Mouse (Mus musculus): ENCODE measurements around the gene Ptprs.
"Not testable (repeated sequence)": the region's sequence is repeated elsewhere in the genome, so short reads cannot be mapped to it uniquely, and the experiment has no call there.

Ptprs gene

GRCm38 (mm10) chr17:56476402-56476752 is at the start of gene Ptprs:
Gene Ptprs (minus strand): TSS chr17:56476483.
- in situ Hi-C loops (cut with MboI; ENCODE audit: unreplicated experiment in 2 of 2), result loop anchor here in 1 of 2 experiments (5.0 kb wide), 1 partner anchor 191 kb away; no protein-coding TSS in a partner anchor

DNA sequence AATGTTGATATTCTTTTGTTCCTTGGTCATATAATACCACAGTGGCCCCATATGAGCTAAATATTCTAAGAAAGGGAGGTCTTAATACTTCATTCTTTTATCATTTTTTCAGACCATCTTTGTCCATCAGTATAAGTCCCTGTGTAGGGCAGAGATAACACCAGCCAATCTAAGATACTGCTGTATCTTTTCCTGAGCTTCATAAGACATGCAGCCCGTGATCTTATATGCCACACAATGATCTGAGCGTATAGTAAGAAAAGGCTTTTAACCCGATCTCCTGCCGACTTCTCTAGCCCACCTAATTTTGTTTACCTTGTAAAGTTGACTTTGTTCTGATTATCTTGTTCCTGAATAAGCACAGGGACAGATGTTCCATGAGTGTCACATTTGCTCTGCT is 48.7 kb upstream of the Ptprs start:
- in situ Hi-C loops (cut with MboI; ENCODE audit: unreplicated experiment in 2 of 2), result no loop called here

DNA sequence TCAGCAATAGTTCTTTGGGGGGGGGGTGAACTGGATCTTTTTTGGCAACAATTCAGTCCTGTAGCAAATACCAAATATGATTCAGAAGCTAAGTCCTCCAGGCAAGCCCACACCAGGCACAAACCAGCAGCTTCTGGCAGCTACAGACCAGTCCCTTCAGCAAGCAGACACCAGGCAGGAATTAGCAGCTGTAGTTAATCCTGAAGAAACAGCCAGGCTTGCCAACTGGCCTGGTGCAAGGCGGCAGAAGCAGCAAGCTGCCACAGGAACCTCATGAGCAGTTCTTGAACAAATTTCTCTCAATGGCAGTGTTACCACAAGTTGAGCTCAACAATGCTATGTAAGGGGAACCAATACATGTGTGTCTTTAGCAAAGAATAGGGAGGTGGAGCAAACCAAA is 46.5 kb upstream of the Ptprs start:
- in situ Hi-C loops (cut with MboI; ENCODE audit: unreplicated experiment in 2 of 2), result no loop called here

DNA sequence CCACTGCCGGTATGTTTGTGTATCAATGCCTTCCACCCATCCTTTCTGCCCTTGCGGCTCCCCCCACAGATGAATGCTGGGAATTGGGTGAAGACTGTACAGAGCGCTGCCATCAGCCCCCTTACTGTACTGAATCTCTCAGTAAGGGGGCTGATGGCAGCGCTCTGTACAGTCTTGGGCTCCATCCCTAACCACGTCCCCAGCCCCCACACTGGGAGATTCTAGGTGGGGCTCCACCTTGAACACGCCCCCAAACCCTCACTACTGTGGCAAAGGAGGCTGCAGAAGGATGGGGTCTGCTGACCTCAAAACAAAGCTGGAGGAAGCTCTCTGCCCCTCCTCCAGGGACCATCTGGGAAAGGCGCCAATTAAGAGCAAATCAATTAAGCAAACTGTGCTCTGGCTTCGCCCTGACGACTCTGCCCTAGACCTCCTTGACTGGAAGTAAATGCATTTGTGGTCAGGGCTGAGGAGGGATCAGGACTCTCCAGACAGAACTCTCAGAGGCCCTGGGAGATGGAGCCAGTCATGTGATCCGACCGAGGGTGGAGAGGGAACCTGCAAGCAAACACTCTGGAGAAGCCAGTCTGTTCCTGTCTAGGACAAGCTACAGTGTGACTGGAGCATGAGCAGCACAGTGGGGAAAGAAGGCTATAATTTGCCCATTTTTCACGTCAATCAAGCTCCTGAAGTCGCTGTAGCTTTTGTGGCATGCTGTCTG is 39.6 kb upstream of the Ptprs start:
- in situ Hi-C loops (cut with MboI; ENCODE audit: unreplicated experiment in 2 of 2), result no loop called here

- in situ Hi-C loops (cut with MboI; ENCODE audit: unreplicated experiment in 2 of 2), result no loop called here
Measured at GRCm38 (mm10) chr17:56514916-56515315, 38.6 kb upstream of the Ptprs start.

DNA sequence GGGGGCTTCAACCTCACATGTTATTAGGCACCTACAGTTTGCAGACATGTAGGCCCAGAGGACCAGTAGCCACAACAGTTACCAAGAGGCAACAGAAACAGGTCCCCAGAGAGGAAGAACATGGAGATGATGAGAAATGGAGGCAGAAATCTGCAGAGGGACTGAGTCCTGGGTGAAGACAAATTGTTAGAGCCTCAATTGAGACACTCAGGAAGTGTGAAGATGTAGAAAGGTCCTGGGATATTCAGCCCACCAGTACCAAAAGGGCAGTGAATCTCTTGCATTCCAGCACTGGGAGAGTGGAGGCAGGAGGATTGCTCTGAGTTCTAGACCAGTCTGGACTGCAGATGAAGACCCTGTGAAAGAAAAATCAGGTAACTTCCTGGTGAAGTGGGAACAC is 38.0 kb upstream of the Ptprs start:
- in situ Hi-C loops (cut with MboI; ENCODE audit: unreplicated experiment in 2 of 2), result no loop called here

- in situ Hi-C loops (cut with MboI; ENCODE audit: unreplicated experiment in 2 of 2), result no loop called here
Measured at GRCm38 (mm10) chr17:56512310-56512709, 36.0 kb upstream of the Ptprs start, which contains the start of gene Znrf4. Gene Znrf4 (minus strand): TSS chr17:56512431.

- in situ Hi-C loops (cut with MboI; ENCODE audit: unreplicated experiment in 2 of 2), result no loop called here
Measured at GRCm38 (mm10) chr17:56511707-56512090, 35.4 kb upstream of the Ptprs start.

DNA sequence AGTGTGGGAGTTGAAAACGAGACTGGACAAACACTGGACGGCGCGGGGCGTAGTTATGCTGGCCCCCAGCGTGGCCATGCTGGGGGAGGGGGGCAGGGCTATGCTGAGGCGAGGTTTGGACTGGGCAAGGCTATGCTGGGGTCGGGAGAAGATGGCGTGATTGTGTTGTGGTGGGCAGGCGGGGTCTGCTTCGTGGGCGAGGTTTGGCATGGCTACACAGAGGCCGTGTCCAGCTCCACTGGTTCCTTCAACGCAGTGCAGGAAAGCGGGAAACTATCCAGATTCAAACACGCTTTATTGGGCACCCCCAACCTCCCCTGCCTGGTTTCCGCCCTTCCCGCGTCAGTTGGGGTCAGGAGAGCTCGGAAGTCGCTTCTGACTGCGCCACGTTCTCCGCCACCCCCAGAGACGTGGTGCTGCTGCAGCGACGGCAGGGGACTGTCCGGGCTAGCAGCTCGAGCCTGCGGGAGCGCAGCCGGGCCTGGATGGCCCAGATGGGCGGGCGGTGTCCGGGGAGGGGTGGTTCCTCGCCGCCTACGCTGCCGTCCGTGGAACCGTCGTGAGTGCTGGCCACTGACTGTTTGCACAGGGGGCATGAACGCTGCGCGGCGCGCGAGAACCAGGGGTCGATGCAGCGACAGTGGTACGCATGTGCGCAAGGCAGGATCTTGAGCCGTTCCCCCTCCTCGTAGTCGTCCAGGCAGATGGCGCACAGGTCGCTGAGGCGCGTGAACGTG is 34.9 kb upstream of the Ptprs start:
- in situ Hi-C loops (cut with MboI; ENCODE audit: unreplicated experiment in 2 of 2), result no loop called here

DNA sequence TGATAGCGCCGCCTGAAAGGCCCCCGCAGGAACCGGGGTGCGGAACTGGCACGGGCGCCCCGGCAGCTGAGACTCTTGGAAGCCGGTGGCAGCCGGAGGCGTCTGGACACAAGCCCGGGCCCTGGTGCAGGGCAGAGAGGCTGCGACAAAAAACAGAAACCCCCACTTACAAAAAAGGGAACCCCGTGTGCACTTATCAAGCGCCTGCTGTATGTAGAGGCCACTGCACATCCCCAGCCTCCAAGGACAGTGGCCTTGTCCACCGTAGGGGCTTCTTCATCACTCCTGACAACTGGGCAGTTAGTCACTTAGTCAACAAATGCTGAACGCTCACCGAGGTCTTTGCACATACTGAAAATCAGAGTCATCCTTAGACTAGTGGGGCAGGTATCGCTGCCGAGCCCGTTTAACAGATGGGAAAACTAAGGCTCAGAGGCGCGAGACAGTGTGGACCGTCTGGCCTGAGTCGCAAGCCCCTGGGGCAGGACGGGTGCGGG is 34.2 kb upstream of the Ptprs start:
- in situ Hi-C loops (cut with MboI; ENCODE audit: unreplicated experiment in 2 of 2), result no loop called here

DNA sequence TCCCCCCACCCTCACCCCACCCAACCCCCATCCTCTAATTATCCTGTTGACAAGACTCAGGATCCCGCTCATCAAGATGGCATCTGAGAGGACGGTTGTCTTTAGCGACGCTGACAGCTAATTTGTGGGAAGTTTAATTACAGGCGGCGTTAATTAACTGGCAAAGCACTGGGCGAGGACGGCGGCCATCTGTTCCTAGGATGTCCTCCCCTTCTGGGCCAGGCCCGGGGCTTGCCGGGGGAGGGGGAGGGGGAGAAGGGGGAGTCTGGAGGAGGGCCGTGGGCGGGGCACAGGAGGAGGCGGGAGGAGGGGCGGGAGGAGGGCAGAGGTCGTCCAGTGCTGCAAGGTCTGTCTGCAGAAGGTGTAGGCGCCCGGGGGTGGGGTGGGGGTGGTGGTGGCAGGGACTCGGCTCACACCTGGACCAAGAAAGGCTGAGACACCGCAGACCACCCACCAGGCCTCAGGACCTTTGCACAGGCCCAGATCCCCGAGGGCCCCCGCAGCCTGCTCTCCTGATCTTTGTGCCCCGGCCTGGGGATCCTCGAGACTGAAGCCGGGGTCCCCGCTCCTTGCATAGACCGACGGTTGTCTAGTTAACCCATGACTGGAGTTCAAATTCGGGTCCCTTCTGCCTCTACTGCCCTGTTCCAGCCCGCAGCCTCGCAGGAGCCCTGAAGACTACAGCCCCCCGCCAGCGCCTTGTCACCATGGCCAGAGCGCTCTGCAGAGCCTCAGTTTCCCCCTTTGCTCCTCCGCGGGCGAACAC is 33.6 kb upstream of the Ptprs start:
- in situ Hi-C loops (cut with MboI; ENCODE audit: unreplicated experiment in 2 of 2), result loop anchor here in 1 of 2 experiments (5.0 kb wide), 1 partner anchor 32 kb away; no protein-coding TSS in a partner anchor

DNA sequence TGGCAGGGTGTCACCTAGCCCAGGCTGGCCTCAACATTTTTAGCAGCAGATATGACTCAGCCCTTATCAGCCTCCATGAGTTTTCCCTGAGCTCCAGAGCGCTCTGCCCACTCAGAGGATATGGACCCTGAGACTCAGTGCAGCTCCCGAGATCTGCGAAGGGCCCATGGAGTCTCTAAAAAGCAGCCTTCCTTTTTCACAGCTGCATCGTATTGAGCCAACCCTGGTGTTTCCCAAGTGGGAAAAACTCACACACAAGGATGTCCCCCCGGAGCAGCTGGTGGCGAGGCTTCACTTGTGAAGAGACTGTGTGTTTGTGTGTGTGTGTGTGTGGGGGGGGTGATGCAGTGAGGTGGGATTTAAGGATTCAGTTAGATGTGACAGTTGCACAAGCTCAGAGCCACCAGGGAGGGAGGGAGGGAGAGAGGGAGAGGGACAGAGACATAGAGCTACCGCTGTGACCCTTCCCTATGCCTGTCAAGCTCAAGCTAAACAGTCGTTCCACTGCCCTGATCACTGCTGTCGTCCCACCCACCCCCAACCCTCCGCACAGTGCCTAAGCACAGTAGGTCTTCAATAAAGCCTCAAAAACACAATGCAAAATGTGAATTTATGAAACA is 32.8 kb upstream of the Ptprs start:
- in situ Hi-C loops (cut with MboI; ENCODE audit: unreplicated experiment in 2 of 2), result loop anchor here in 1 of 2 experiments (5.0 kb wide), 1 partner anchor 33 kb away; no protein-coding TSS in a partner anchor

DNA sequence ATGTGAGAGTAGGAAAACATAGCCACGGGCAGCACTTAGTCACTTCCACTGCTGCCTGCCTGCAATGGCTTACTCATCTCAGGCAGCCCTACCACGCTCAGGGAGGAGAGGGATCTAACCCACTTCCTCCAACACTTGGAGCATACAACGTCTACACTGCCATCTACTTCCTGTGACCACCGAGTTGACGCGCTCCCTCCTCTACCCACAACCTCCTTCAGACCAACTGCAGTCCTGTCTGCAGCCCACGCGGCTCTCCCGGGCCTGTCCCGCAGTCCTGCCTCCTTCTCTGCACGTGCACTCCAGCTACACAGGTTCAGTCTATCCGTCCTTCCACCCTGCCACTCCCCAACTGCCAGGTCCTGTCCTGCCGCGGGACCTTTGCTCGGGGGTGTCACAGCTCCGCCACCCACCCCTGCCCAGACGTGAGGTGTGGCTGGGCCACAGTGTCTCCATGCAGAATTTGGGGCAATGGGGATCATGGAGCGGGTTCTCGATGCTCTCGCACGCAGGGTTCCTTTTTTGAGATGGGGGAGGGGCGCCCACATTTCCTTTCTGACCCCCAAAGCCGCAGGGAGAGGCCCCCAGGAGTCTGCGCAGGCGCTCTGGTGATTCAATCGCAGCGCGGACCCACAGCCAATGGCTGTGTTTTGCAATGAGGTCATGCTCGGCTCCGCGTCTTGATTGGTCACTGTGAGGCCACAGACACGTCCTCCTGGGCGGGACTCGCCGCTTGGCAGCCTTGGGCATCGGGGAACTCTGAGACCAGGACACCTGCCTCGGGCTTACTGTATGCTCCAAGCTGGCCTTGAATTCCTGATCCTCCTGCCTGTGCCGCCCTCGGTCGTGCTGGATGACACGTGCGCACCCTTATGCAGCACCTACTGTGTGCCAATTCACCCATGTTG is 31.1 kb upstream of the Ptprs start:
- in situ Hi-C loops (cut with MboI; ENCODE audit: unreplicated experiment in 2 of 2), result loop anchor here in 1 of 2 experiments (5.0 kb wide), 1 partner anchor 35 kb away; no protein-coding TSS in a partner anchor

GRCm38 (mm10) chr17:56506417-56507065 is 30.3 kb upstream of the Ptprs start:
- in situ Hi-C loops (cut with MboI; ENCODE audit: unreplicated experiment in 2 of 2), result loop anchor here in 1 of 2 experiments (5.0 kb wide), 1 partner anchor 36 kb away; no protein-coding TSS in a partner anchor

GRCm38 (mm10) chr17:56505401-56505800 is 29.1 kb upstream of the Ptprs start:
- in situ Hi-C loops (cut with MboI; ENCODE audit: unreplicated experiment in 2 of 2), result loop anchor here in 1 of 2 experiments (5.0 kb wide), 1 partner anchor 37 kb away; no protein-coding TSS in a partner anchor

DNA sequence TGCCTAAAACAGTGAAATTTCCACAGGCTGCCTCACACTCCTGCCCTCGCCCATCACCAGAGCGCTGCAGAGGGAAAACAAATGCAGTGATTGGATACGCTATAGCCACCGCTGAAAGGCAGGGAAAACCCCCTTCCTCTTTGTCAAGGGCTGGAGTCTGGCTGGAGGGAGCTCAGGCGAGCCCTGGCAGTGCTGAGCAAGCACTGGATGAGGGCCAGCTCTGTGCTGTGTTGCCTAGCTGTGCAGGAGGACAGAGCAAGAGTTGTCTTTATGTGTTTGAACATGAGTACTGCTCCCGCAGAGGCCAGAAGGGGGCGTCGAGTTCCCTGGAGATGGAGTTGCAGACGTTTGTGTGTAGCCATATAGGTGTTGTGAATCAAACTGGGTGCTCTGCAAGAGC is 26.2 kb upstream of the Ptprs start:
- in situ Hi-C loops (cut with MboI; ENCODE audit: unreplicated experiment in 2 of 2), result no loop called here

- in situ Hi-C loops (cut with MboI; ENCODE audit: unreplicated experiment in 2 of 2), result not testable (repeated sequence)
Measured at GRCm38 (mm10) chr17:56501635-56502400, 25.5 kb upstream of the Ptprs start.

DNA sequence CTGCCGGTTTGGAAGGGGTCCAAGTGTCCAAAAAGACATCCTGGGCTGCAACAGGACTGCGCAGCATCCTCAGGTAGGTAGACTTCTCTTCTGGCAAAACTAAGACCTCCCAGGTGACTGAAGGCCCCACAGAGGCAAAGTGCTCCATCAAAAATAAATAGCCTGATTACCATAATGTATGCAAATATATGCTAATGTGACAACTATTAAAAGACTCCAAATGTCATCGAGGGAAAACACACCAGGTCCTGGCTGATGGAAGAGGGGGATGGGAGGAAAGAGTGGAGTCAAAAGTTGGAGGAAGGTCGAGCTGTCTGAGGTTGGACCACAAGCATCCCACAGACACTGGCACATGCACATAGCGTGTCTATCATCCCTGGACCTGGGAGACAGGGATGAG is 22.9 kb upstream of the Ptprs start:
- in situ Hi-C loops (cut with MboI; ENCODE audit: unreplicated experiment in 2 of 2), result no loop called here
